Mouse (Mus musculus) megakaryocyte, embryonic 14.5 days (primary cell): ENCODE results near the gene Prim2.
"Not testable (repeated sequence)": the region's sequence is repeated elsewhere in the genome, so short reads cannot be mapped to it uniquely, and the experiment has no call there.

Experiments used
- FLI1 ChIP-seq: IDR thresholded peaks from 2 replicates; pipeline ENCODE4 v1.6.1; 2012; ENCODE audit warnings: low read length, inconsistent platforms, mixed read lengths
- GATA1 ChIP-seq: IDR thresholded peaks from 3 replicates; pipeline ENCODE4 v1.6.1; 2012; ENCODE audit warnings: mixed read lengths, low read length, inconsistent platforms, borderline replicate concordance

DNA sequence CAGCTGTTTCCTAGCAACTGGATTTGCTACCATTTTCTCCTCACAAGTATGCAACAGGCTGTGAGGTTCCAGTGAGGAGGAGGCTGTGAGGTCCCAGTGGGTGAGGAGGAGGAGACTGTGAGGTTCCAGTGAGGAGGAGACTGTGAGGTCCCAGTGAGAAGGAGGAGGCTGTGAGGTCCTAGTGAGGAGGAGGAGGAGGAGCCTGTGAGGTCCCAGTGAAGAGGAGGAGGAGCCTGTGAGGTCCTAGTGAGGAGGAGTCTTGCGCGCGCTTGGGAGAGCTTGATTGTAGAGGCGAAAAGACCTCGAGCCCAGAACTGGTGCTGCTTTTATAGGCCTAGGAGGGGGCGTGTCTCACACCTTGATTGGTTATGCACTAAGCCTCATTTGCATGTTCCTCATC is 53.0 kb downstream of the Prim2 start:
- not testable (repeated sequence) for TF ChIP-seq GATA1, FLI1
